Mouse (Mus musculus) stomach, postnatal 0 days (tissue): ENCODE measurements around the gene Fcamr. TPM values are rescaled to one million over a fixed set of nuclear protein-coding genes. Genes with fewer than 3 reads are reported as not detected.

Experiments
- ATAC-seq: fragments of 200-750 bp; cut with Nextera tagmentation; 2 replicates; pipeline ENCODE4 v1.8.0; 2017; ENCODE audit not compliant: low FRiP score, low TSS enrichment
- DNase-seq: peaks from one replicate; pipeline ENCODE4 v3.0.0-alpha.2; 2016; ENCODE audit warnings: low spot score
- H3K27ac ChIP-seq: fragments of 300-500 bp; sonication (generic); replicated peaks from 2 replicates; pipeline ENCODE4 v1.5.1; 2014; ENCODE audit warnings: mild to moderate bottlenecking, control low read depth
- H3K27me3 ChIP-seq: fragments of 300-500 bp; sonication (generic); 2 replicates; pipeline ENCODE4 v1.6.1; 2014; ENCODE audit warnings: low read length; ENCODE audit not compliant: control insufficient read depth, insufficient read depth
- H3K36me3 ChIP-seq: fragments of 300-500 bp; sonication (generic); 2 replicates; pipeline ENCODE4 v1.6.1; 2014; ENCODE audit warnings: low read length, mixed read lengths; ENCODE audit not compliant: control insufficient read depth, insufficient read depth
- H3K4me1 ChIP-seq: fragments of 300-500 bp; sonication (generic); replicated peaks from 2 replicates; pipeline ENCODE4 v1.6.1; 2014; ENCODE audit warnings: antibody characterized with exemption; ENCODE audit not compliant: control insufficient read depth, insufficient read depth
- H3K4me2 ChIP-seq: fragments of 300-500 bp; sonication (generic); replicated peaks from 2 replicates; pipeline ENCODE4 v1.6.1; 2014; ENCODE audit warnings: low read depth, mild to moderate bottlenecking, control low read depth, moderate library complexity
- H3K4me3 ChIP-seq: fragments of 300-500 bp; sonication (generic); 2 replicates; pipeline ENCODE4 v1.5.1; 2014; ENCODE audit warnings: low read depth, low read length, control low read depth
- H3K9ac ChIP-seq: fragments of 300-500 bp; sonication (generic); 2 replicates; pipeline ENCODE4 v1.6.1; 2014; ENCODE audit warnings: mild to moderate bottlenecking, low read length, control low read depth, mixed read lengths
- H3K9me3 ChIP-seq: fragments of 300-500 bp; sonication (generic); 2 replicates; pipeline ENCODE4 v1.6.1; 2016; ENCODE audit warnings: low read length; ENCODE audit not compliant: control insufficient read depth
- CTCF ChIP-seq: IDR thresholded peaks from 2 replicates; pipeline ENCODE4 v1.5.1; 2016; ENCODE audit warnings: antibody characterized with exemption, low read depth, mild to moderate bottlenecking, moderate library complexity
- EP300 ChIP-seq: optimal IDR thresholded peaks from 2 replicates; pipeline ENCODE3; 2016; ENCODE audit warnings: antibody characterized with exemption
- WGBS: fragments of 180-500 bp; shearing (Covaris S2); extraction: QIAGEN DNeasy Blood & Tissue Kit; methylation state at CpG from one replicate; pipeline ENCODE4 v1.1.7; 2014; 5-methylcytosine and 5-hydroxymethylcytosine counted together
- polyA plus RNA-seq: library from polyadenylated mRNA; unstranded; fragments of >200 nt; fragmentation: Nextera tagmentation; extraction: Ambion mirVana; gene quantifications from 2 replicates; pipeline ENCODE4 v1.2.1, GENCODE M21; 2015

Gene Fcamr
- polyA plus RNA-seq, 1 experiment from 2014 or later, result 0.24 TPM

DNA sequence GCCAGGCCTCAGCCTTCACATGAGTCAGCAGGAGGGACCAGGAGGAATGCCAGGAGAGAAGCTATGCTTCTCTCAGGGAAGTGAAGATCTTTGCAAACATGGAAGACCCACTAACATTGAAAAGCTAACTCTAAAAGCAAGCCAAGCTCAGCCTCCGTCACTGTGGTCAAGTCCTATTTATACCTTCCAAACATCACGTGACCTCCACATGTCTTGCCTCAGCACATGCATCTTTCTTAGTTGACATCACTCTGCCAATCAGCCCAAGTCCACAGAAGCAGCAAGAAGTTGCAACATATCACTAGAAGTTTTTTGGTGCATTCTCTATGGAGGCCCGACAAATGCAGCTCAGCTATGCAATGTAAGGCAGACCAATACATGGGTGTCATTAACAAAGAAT lies 20.8 kb upstream of the Fcamr start:
- WGBS, result 79% methylated on average over 3 of the region's 3 CpGs
- Histone ChIP-seq H3K27me3 (no peaks in the 10 kb centered on the region), H3K27ac (no peak overlapping the region), H3K4me1 (no peaks in the 10 kb centered on the region), H3K9ac (no peak overlapping the region), H3K4me3 (no peak overlapping the region), H3K36me3 (no peaks in the 10 kb centered on the region), H3K9me3 (no peaks in the 10 kb centered on the region), H3K4me2 (no peak overlapping the region)
- TF ChIP-seq EP300 (no peak), CTCF (no peak)
- DNase-seq, result no peak
- no peak for ATAC-seq

DNA sequence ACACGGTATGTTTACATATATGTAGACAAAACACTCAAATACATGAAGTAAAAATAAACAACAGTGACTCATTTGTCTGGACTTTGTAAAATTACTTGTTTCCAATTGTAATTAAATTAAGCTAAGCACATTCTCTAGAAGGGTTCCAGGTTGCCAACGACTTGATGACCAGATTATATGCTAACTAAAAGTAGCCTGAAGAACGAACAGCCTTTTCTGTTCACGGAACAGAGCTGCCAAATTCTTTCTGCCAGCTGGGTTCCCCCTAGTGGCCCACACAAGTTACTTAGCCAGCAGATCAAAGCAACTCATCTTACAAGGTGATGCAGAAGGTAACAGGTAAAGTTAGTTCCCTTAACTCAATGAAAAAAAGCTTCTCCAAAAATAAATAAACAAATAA lies 16.6 kb upstream of the Fcamr start:
- Histone ChIP-seq H3K9ac (no peak overlapping the region), H3K27me3 (no peaks in the 10 kb centered on the region), H3K4me1 (no peaks in the 10 kb centered on the region), H3K36me3 (no peaks in the 10 kb centered on the region), H3K27ac (no peak overlapping the region), H3K4me3 (no peak overlapping the region), H3K9me3 (no peaks in the 10 kb centered on the region), H3K4me2 (no peak overlapping the region)
- DNase-seq (peak; percentile 36), ATAC-seq (0 out of 2 replicates have a peak, but pooled peaks have one; percentile 61)
- 6% methylated on average over 4 of the region's 4 CpGs for WGBS
- TF ChIP-seq CTCF (peak; percentile 76), EP300 (no peak)

DNA sequence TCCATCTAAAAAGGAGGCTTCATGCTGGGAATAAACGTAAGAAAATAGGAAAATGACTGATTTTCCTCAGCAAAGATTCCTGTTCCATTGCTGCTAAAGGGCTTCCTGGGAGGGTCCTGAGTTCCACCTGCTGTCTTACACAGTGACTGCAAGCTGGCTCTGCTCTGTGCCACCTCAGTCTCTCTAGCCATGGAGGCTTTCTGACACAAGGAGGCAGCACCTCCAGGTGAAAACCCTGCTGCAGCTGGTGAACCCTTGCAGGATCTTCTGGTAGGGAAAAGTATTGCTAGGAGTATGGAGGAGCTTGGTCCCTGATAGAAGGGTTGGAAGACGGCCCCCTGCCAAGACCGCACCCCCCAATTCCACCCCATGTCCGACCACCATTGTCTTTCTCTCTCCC lies 13.7 kb upstream of the Fcamr start:
- Histone ChIP-seq H3K4me1 (no peaks in the 10 kb centered on the region), H3K27me3 (no peaks in the 10 kb centered on the region), H3K9me3 (no peaks in the 10 kb centered on the region), H3K4me3 (no peak overlapping the region), H3K9ac (no peak overlapping the region), H3K4me2 (no peak overlapping the region), H3K36me3 (no peaks in the 10 kb centered on the region), H3K27ac (no peak overlapping the region)
- peak; percentile 73 for TF ChIP-seq CTCF
- no peak for TF ChIP-seq EP300
- DNase-seq (peak; percentile 66), ATAC-seq (peak; percentile 79; the same call in 1 of the 2 replicates)
- 36% methylated on average over 4 of the region's 4 CpGs for WGBS

DNA sequence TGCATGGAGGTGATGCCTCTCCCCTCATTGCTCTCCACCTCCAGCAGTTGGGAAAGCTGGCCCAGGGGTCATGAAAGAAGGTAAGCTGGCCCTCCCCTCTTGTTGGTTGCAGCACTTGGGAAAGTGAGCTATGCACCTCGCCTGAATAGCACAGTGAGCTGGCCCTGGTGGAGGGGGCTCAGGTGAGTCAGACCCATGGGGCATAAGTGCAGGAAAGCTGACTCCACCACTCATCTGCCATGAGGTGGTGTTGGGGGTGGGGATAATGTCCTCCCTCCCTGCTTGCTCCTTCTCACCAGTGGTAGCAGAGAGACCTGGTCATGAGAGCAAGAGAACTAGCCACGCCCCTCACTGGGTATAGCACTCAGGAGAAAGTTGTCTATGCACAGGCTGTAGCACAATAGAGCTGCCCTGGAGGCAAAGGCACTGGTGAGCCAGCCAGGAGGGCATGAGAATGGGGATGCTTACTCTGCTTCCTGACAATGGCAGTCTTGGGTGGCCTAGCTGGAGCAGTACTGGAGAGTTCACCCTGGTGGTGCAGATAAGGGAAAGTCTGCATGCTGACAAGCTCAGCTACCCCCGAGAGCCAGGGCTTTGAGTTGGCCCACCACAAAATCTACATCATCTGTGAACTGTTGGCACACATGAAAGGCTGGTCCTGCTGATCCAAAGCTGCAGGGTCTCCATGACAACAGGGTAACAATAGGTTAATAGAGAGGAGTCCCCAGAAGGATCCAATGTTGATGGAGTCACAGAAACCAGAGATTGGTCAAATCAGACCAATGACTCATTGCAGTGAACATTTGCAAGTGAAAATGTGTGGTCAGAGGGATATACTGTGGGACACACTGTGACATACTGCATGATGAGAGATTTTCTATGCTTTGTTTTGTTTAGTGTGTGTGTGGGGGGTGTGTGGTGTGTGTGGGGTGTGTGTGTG lies 10.9 kb upstream of the Fcamr start:
- Histone ChIP-seq H3K9ac (no peak overlapping the region), H3K4me3 (no peak overlapping the region), H3K4me2 (no peak overlapping the region), H3K9me3 (no peaks in the 10 kb centered on the region), H3K27me3 (no peaks in the 10 kb centered on the region), H3K4me1 (no peaks in the 10 kb centered on the region), H3K27ac (no peak overlapping the region), H3K36me3 (no peaks in the 10 kb centered on the region)
- 64% methylated on average over 3 of the region's 3 CpGs for WGBS
- no peak for DNase-seq
- ATAC-seq, result peak; percentile 53; the same call in 1 of the 2 replicates
- TF ChIP-seq EP300 (no peak), CTCF (no peak)

DNA sequence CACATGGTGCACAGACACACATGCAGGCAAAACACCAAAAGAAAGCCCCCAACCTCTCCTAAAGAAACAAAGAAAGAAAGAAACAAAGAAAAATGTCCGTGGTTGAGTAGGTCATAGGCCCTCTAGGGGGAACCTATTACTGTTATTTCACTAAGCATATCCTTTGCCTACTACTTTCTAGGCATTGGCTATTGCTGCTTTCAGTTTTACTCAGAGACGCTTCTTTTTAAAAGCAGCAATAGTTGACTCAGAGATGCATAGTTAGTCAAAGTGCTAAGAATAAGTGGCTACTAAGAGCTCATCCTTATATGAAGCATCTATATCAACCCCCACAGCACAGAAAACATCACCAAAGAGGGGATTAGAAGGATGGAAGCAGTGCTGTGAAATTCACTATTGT lies 5.4 kb upstream of the Fcamr start:
- no peaks in the 10 kb centered on the region for H3K27me3 ChIP-seq
- 69% methylated on average over 2 of the region's 2 CpGs for WGBS
- no peaks in the 10 kb centered on the region for H3K36me3 ChIP-seq
- no peak overlapping the region for H3K9ac ChIP-seq
- H3K27ac ChIP-seq, result no peak overlapping the region
- DNase-seq (no peak), ATAC-seq (no peak)
- H3K4me2 ChIP-seq, result no peak overlapping the region
- H3K4me3 ChIP-seq, result no peak overlapping the region
- H3K4me1 ChIP-seq, result no peaks in the 10 kb centered on the region
- H3K9me3 ChIP-seq, result no peaks in the 10 kb centered on the region
- no peak for TF ChIP-seq EP300
- TF ChIP-seq CTCF, result no peak
